Mouse (Mus musculus): ENCODE results near the gene Megf9. TPM values are rescaled to one million over a fixed set of nuclear protein-coding genes. Genes with fewer than 3 reads are reported as not detected.

The Megf9 gene
- total RNA-seq, 2 experiments from 2014 or later: 75.2 to 81.0 TPM

DNA sequence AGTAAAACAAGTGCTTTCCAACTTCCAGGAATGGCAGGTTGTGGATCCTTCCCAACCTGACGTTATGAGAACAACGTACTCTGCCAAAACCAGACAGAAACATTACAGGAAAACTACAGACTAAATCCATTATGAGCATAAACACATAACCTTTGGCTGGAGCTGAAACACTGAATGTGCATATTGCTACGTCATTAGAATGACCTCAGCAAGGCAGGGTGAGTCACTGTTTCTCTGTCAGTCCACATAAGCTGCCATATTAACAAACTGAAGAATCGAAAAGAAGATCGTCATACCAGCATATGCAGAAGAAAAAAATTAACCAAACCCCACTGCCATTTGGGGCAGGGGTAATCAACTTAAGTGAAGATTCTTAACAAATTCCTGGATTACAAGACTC, 148.6 kb downstream of the Megf9 start:
- intact Hi-C loops (cut with DNase I): no loop called here
- DNase-seq (ENCODE audit: extremely low spot score in 1 of 2, low spot score in 2 of 2): no peak

DNA sequence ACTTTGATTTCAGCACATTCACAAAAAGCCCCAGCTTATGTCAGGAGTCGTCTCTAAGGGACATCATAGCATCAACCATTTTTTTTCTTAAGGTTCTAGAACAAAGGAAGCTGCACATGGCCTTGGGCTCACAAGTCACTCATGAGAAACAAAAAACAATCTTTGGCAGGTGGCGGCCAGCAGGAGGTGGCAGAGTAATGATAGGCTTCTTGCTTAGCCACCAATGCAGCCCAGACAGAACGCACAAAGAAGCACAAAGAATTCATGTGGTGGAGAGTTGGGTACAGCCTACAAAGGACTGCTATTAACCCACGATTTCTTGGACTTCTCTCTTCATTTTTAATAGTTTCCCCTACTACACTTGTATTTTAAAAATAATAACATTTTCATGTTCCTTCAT, 157.4 kb downstream of the Megf9 start:
- intact Hi-C loops (cut with DNase I): no loop called here
- no peak for DNase-seq (ENCODE audit: extremely low spot score in 1 of 2, low spot score in 2 of 2)

Other genes with a start within 250 kb of the Megf9 start
- 10 to 100 TPM in 1 of 2 experiments, 1 to 10 TPM in 1; 8.9 to 12.0 TPM for gene Cdk5rap2, start 124.6 kb downstream of the Megf9 start, total RNA-seq (2021)

All from left cerebral cortex, postnatal 10 days (tissue).